Mouse (Mus musculus) G1E (cell line): ENCODE results near the gene Ube2k. TPM values are rescaled to one million over a fixed set of nuclear protein-coding genes. Genes with fewer than 3 reads are reported as not detected.
A peak's percentile ranks its signal among the peaks of the same experiment; 100 is the strongest.

Source experiments
- ATAC-seq: 2 replicates; pipeline ENCODE4 v1.8.0; 2016; ENCODE audit warnings: mild to moderate bottlenecking; ENCODE audit not compliant: insufficient number of reproducible peaks, poor library complexity, low FRiP score, severe bottlenecking; ENCODE audit errors: extremely low read depth
- DNase-seq: peaks from one replicate; pipeline ENCODE4 v3.0.0; 2012; ENCODE audit warnings: low spot score
- H3K27me3 ChIP-seq: 2 replicates; pipeline ENCODE4 v1.6.1; 2012; ENCODE audit warnings: mild to moderate bottlenecking, low read length, inconsistent platforms; ENCODE audit not compliant: insufficient read depth
- H3K36me3 ChIP-seq: replicated peaks from 2 replicates; pipeline ENCODE3; 2012; ENCODE audit warnings: mild to moderate bottlenecking, inconsistent platforms
- H3K4me1 ChIP-seq: 2 replicates; pipeline ENCODE4 v1.6.1; 2012; ENCODE audit warnings: low read depth, low read length, inconsistent platforms, mixed read lengths; ENCODE audit not compliant: insufficient read depth
- H3K4me3 ChIP-seq: 2 replicates; pipeline ENCODE4 v1.5.1; 2012; ENCODE audit warnings: low read depth, mild to moderate bottlenecking, inconsistent platforms, low read length, moderate library complexity, mixed read lengths
- H3K9me3 ChIP-seq: replicated peaks from 2 replicates; pipeline ENCODE4 v1.6.1; 2012; ENCODE audit warnings: inconsistent platforms
- CTCF ChIP-seq: IDR thresholded peaks from 2 replicates; pipeline ENCODE4 v1.5.1; 2012; ENCODE audit warnings: low read depth, low read length, inconsistent platforms, mixed read lengths
- GATA1 ChIP-seq: IDR thresholded peaks from 2 replicates; pipeline ENCODE4 v1.6.1; 2012; ENCODE audit warnings: borderline replicate concordance, low read length, inconsistent platforms, mixed read lengths
- GATA2 ChIP-seq: IDR thresholded peaks from 2 replicates; pipeline ENCODE4 v1.6.1; 2012; ENCODE audit warnings: low read depth, low read length, inconsistent platforms, borderline replicate concordance
- POLR2AphosphoS5 ChIP-seq: IDR thresholded peaks from 2 replicates; pipeline ENCODE4 v1.6.1; 2012; ENCODE audit warnings: low read depth, low read length, inconsistent platforms; ENCODE audit not compliant: insufficient replicate concordance
- TAL1 ChIP-seq: conservative IDR thresholded peaks from 2 replicates; pipeline ENCODE4 v1.6.1; 2012; ENCODE audit warnings: low read depth, low read length, inconsistent platforms, mixed read lengths
- polyA plus RNA-seq: library from polyadenylated mRNA; stranded (reverse); fragments of >175 nt; gene quantifications from 2 replicates; pipeline ENCODE4 v1.2.3, GENCODE M21; 2012
- total RNA-seq, 2 experiments: library from RNA; stranded (forward) in 1 of 2; stranded (reverse) in 1 of 2; fragments of 200-1000 nt in 1 of 2; fragments of >200 nt in 1 of 2; fragmentation: Nextera tagmentation in 1 of 2; gene quantifications; 2 replicates each; pipeline ENCODE4 v1.2.3; 2014 to 2017

The Ube2k gene
- total and polyA plus RNA-seq, 3 experiments, result 42.8 to 128 (median 112) TPM

DNA sequence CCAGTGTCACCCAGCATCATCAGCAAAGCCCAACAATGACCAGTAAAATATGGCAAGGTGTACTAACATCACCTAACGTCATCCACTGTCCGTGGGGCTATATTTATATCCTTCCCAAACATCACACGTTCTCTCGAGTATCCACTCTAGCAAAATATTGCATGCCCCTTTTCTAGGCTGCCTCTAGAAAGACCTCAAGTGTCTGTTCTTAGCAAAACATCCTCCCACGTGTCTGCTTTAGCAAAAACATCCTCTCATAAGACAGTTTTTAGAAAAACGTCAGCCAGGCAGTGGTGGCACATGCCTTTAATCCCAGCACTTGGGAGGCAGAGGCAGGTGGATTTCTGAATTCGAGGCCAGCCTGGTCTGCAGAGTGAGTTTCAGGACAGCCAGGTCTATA is 36.8 kb upstream of the Ube2k start:
- H3K36me3 ChIP-seq, result no peaks in the 10 kb centered on the region
- H3K9me3 ChIP-seq, result no peaks in the 10 kb centered on the region
- no peak for TF ChIP-seq CTCF
- TF ChIP-seq POLR2AphosphoS5, result no peak
- no peak for TF ChIP-seq TAL1
- TF ChIP-seq GATA1, result no peak
- TF ChIP-seq GATA2, result no peak
- no peak for ATAC-seq
- peaks cover 22% of the 10 kb centered on the region for H3K27me3 ChIP-seq
- H3K4me3 ChIP-seq, result no peak overlapping the region
- no peak for DNase-seq
- peaks cover 3% of the 10 kb centered on the region; the same call in 1 of the 2 replicates for H3K4me1 ChIP-seq

DNA sequence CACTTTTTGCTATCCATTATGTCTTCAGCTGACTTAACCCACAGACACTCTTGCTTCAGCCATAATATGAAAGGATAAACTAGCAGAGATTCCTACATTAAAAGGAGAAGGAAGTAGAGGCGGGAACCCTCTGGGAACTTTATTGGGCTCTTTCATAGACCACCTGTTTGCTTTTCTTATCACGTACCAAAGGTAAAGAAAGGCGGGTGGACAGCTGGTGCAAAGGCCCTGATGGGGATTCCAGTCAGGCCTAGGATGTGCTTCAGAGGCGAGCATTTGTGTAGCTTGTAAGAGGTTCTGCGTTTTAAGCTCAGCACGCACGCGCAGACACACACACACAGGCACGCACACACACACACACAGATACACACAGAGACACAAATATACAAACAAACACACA is 35.6 kb upstream of the Ube2k start:
- ATAC-seq, result no peak
- H3K36me3 ChIP-seq, result no peaks in the 10 kb centered on the region
- peaks cover 7% of the 10 kb centered on the region; the same call in 1 of the 2 replicates for H3K4me1 ChIP-seq
- no peaks in the 10 kb centered on the region for H3K9me3 ChIP-seq
- H3K27me3 ChIP-seq, result peaks cover 25% of the 10 kb centered on the region
- no peak for TF ChIP-seq GATA1
- TF ChIP-seq GATA2, result no peak
- no peak for TF ChIP-seq CTCF
- TF ChIP-seq POLR2AphosphoS5, result no peak
- TF ChIP-seq TAL1, result no peak
- H3K4me3 ChIP-seq, result no peak overlapping the region
- no peak for DNase-seq

DNA sequence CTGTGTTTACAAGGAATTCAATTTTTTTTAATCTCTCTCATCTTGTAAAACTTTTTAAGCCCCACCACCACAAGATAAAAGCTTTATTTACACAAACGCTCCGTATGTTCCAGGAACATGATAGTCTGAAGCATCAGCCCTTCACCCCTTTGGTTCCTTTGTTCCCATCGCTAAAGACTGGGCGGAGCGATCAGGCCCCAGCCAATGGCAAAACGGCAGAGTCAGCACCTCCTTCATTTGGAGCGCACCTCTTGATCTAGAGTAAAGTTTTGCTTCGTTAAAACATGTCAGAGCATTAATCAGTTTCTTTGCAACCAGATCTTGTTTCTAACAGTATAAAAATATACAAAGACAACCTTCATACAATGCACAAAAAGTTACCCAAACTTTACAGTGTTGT is 31.2 kb upstream of the Ube2k start:
- peak; percentile 60 for ATAC-seq

GRCm38 (mm10) chr5:65508395-65508794 is 28.6 kb upstream of the Ube2k start:
- Histone ChIP-seq H3K27me3 (peaks cover 41% of the 10 kb centered on the region), H3K4me1 (peaks cover 7% of the 10 kb centered on the region; the same call in 1 of the 2 replicates), H3K9me3 (no peaks in the 10 kb centered on the region), H3K4me3 (no peak overlapping the region), H3K36me3 (no peaks in the 10 kb centered on the region)
- no peak for TF ChIP-seq GATA2
- no peak for TF ChIP-seq TAL1
- TF ChIP-seq GATA1, result no peak
- ATAC-seq, result no peak
- DNase-seq, result no peak

More for the DNA sequence above, 31.2 kb upstream of the Ube2k start:
- no peak for TF ChIP-seq GATA1
- no peak for TF ChIP-seq CTCF
- TF ChIP-seq TAL1, result no peak
- TF ChIP-seq GATA2, result no peak
- no peak for TF ChIP-seq POLR2AphosphoS5
- H3K4me1 ChIP-seq, result peaks cover 7% of the 10 kb centered on the region; the same call in 1 of the 2 replicates
- no peaks in the 10 kb centered on the region for H3K9me3 ChIP-seq
- H3K36me3 ChIP-seq, result no peaks in the 10 kb centered on the region
- H3K4me3 ChIP-seq, result no peak overlapping the region
- DNase-seq, result peak; percentile 28
- peaks cover 36% of the 10 kb centered on the region for H3K27me3 ChIP-seq

DNA sequence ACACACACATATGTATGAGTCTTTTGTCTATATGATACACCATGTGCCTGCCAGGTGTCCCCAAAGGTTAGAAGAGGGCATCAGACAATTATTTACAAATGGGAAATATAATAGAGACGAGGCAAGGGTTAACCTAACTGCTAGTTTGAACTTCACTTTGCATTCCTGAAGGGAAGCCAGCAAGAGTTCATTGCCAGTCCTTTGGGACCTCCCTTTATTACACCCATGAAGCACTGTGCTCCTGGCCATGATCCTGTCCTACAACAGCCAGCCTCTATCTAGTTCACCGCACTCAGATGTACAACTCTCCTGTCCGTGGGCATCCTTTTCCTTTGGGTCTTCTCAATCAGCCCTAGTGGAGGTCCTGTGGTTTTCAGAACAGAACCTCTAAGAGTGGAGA is 23.5 kb upstream of the Ube2k start:
- no peak overlapping the region for H3K4me3 ChIP-seq
- H3K36me3 ChIP-seq, result no peaks in the 10 kb centered on the region
- H3K27me3 ChIP-seq, result peaks cover 39% of the 10 kb centered on the region
- H3K9me3 ChIP-seq, result no peaks in the 10 kb centered on the region
- TF ChIP-seq POLR2AphosphoS5 (no peak), CTCF (no peak), GATA2 (no peak), TAL1 (no peak), GATA1 (no peak)
- ATAC-seq, result no peak
- no peaks in the 10 kb centered on the region for H3K4me1 ChIP-seq
- no peak for DNase-seq

DNA sequence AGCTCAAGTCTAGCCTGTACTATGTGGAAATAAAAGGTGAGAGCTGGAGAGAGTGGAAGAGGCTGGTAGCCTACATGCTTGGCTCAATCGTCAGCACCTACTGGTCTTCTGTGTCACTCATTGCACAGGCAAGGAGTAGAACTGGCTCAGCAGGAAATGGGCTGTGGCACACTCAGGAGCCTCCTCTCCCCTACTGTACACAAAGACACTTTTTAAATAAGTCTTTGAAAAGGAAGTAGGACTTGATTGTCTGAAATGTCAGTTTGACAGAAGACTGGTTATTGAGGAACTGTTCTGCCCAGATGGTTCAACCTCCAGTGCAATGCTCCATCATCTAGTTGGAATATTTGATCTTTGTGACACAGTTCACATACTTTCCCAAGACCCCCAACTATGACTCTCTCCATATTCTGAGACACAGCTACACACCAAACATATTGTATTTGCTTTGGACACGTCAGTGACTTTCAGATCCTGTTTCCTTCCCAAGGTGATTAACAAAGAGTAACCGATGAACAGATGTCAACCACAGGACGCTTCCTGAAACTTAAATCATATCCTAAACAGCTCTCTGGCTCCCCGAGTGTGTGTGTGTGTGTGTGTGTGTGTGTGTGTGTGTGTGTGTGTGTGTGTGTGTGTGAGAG is 22.3 kb upstream of the Ube2k start:
- Histone ChIP-seq H3K9me3 (no peaks in the 10 kb centered on the region), H3K4me3 (no peak overlapping the region), H3K4me1 (no peaks in the 10 kb centered on the region), H3K27me3 (peaks cover 32% of the 10 kb centered on the region), H3K36me3 (no peaks in the 10 kb centered on the region)
- ATAC-seq (no peak), DNase-seq (no peak)
- no peak for TF ChIP-seq GATA2
- TF ChIP-seq TAL1, result no peak
- TF ChIP-seq POLR2AphosphoS5, result no peak
- TF ChIP-seq GATA1, result no peak
- TF ChIP-seq CTCF, result no peak
